Mouse (Mus musculus) heart, postnatal 0 days (tissue): ENCODE measurements around the gene Klf3.

Experiments used
- CTCF ChIP-seq: IDR thresholded peaks from 2 replicates; pipeline ENCODE4 v1.5.1; 2016; ENCODE audit warnings: antibody characterized with exemption, control low read depth, low read depth
- EP300 ChIP-seq: IDR thresholded peaks from 2 replicates; pipeline ENCODE4 v1.6.1; 2016; ENCODE audit warnings: antibody characterized with exemption, low read depth

- TF ChIP-seq CTCF, result no peak
- no peak for TF ChIP-seq EP300
Measured at GRCm38 (mm10) chr5:64816290-64816973, 13.2 kb downstream of the Klf3 start.
